In the genomic region with DNA sequence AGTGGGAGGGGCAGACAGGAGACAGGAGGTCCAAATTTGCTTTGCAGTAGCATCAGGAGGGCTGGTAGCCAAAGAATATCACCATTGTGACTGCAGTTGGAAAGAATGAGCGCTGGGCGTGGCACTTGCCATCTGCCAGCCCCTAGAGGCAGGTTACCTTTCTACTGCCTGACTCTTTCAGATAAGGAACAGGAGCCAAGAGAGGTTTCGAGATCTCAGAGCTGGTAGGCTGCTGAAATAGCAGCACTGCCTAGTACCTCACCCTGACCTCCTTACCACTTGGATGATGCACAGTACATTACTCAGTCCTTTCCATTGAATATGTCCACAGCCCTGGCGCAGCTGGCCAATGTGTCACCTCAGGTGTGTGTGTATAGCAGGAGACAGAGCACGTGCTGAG, we compare ENCODE assay signal across 16 mouse cellular contexts. TPM values are rescaled to one million over a fixed set of nuclear protein-coding genes. Genes with fewer than 3 reads are reported as not detected.
DNase-seq lines count a peak whose midpoint lies in the region; ATAC-seq and TF ChIP-seq lines count a peak whose summit lies in the region.
"Had no signal": no experiment of that assay in that cellular context is flagged by ENCODE, and none has a peak within 500 bp of the region (broad histone marks: within the 10 kb centered on the region; RNA-seq: fewer than 3 reads in every experiment).

No protein-coding gene starts in this region.

- H3K4me2 ChIP-seq in liver, embryonic 14.5 days (ENCODE audit: low read depth) = peak overlapping the region; percentile 1; the same call in 1 of the 2 replicates

- 29% methylated on average over 5 of the region's 5 CpGs for WGBS in liver, embryonic 14.5 days (ENCODE audit: insufficient replicate concordance)

- H3K9ac ChIP-seq in ES-Bruce4 (ENCODE audit: low read depth, poor library complexity, severe bottlenecking) = no peak overlapping the region
- H3K9ac ChIP-seq in liver, embryonic 14.5 days (replicated peaks) = no peak overlapping the region

- no peaks in the 10 kb centered on the region for H3K9me3 ChIP-seq in ES-Bruce4 (replicated peaks; ENCODE audit: control insufficient read depth, insufficient read depth, low read length, poor library complexity, severe bottlenecking)
- H3K9me3 ChIP-seq in liver, embryonic 14.5 days (ENCODE audit: control insufficient read depth, low read length) = no peaks in the 10 kb centered on the region
- H3K9me3 ChIP-seq: embryonic facial prominence, embryonic 10.5 days; forebrain, embryonic 10.5 days had no signal

- no peak for TF ChIP-seq CTCF in ES-Bruce4 (IDR thresholded peaks at IDR 0.05; ENCODE audit: low read depth, low read length)
- no peak for TF ChIP-seq CTCF in liver, embryonic 14.5 days (IDR thresholded peaks at IDR 0.05; ENCODE audit: low read depth)

- TF ChIP-seq POLR2A in ES-Bruce4 (IDR thresholded peaks at IDR 0.05; ENCODE audit: insufficient read depth, low read length) = no peak

- no peaks in the 10 kb centered on the region for H3K36me3 ChIP-seq in ES-Bruce4 (ENCODE audit: control insufficient read depth, insufficient read depth, low read length, poor library complexity, severe bottlenecking)
- H3K36me3 ChIP-seq in liver, embryonic 14.5 days (replicated peaks; ENCODE audit: control insufficient read depth, insufficient read depth, low read depth) = no peaks in the 10 kb centered on the region
- H3K36me3 ChIP-seq: embryonic facial prominence, embryonic 10.5 days; forebrain, embryonic 10.5 days had no signal

- ATAC-seq in liver, embryonic 14.5 days (ENCODE audit: insufficient read depth) = peak; percentile 87

- TF ChIP-seq EP300 in ES-Bruce4 (IDR thresholded peaks at IDR 0.05; ENCODE audit: insufficient read depth, low read depth, low read length) = 0 out of 2 replicates have a peak, but pooled peaks have one; percentile 54
- TF ChIP-seq EP300 in liver, embryonic 14.5 days (IDR thresholded peaks at IDR 0.05; ENCODE audit: low read depth) = peak; percentile 62

- no peak overlapping the region for H3K4me3 ChIP-seq in ES-Bruce4 (ENCODE audit: low read depth, low read length)
- H3K4me3 ChIP-seq in liver, embryonic 14.5 days (ENCODE audit: insufficient read depth in 1 of 2, low read depth in 2 of 2, low read length in 2 of 2) = no peak overlapping the region
- H3K4me3 ChIP-seq: embryonic facial prominence, embryonic 10.5 days; forebrain, embryonic 10.5 days; layer of hippocampus, adult 2 months had no signal

- H3K27ac ChIP-seq in ES-Bruce4 (ENCODE audit: insufficient read depth, low read length) = no peak overlapping the region
- no peak overlapping the region for H3K27ac ChIP-seq in liver, embryonic 14.5 days
- H3K27ac ChIP-seq: embryonic facial prominence, embryonic 10.5 days; forebrain, embryonic 10.5 days; layer of hippocampus, adult 2 months had no signal

- H3K27me3 ChIP-seq in ES-Bruce4 (ENCODE audit: control insufficient read depth, insufficient read depth, low read length, poor library complexity, severe bottlenecking) = no peaks in the 10 kb centered on the region
- no peaks in the 10 kb centered on the region; the same call in 1 of the 2 replicates for H3K27me3 ChIP-seq in liver, embryonic 14.5 days (ENCODE audit: control insufficient read depth, insufficient read depth, low read length)

- DNase-seq in cerebellum, postnatal 14 days = peak; percentile 55 to 63
- no peak for DNase-seq in cerebellum, adult 8-10 months
- peak; percentile 43 for DNase-seq in c-Kit-positive CD71-positive TER-119-positive erythroid progenitor cells, embryonic 14.5 days (ENCODE audit: low spot score)
- DNase-seq in liver, embryonic 14.5 days (ENCODE audit: low read depth in 3 of 3, low spot score in 3 of 3) = peak; percentile 48 to 56 (median 48)
- DNase-seq in thymus, postnatal 25 days = no peak
- DNase-seq in kidney, adult 11 months = no peak
- DNase-seq in frontal cortex, postnatal 14 days (ENCODE audit: low spot score in 2 of 2) = no peak
- DNase-seq: heart, adult 11 months; heart, postnatal 10 days; lung, adult 18-20 months; right cerebral cortex, postnatal 14 days; thymus, adult 18-20 months had no signal

- H3K4me1 ChIP-seq in ES-Bruce4 (ENCODE audit: control insufficient read depth, insufficient read depth, low read length) = peaks cover 4% of the 10 kb centered on the region
- H3K4me1 ChIP-seq in liver, embryonic 14.5 days (replicated peaks; ENCODE audit: control insufficient read depth in 2 of 2, insufficient read depth in 2 of 2, low read length in 1 of 2) = peaks cover 5 to 18% of the 10 kb centered on the region in 2 experiments

RNA-seq across cellular contexts. Expression of a gene that starts 7.6 kb away (rescaled TPM):
- polyA plus RNA-seq in ES-Bruce4 (2011; ENCODE audit: insufficient read depth, insufficient read length, low read depth, missing spikeins) = 0.72 and 1.1 TPM in 2 replicates
- polyA plus RNA-seq in liver, embryonic 14.5 days (2012; rRNA removed) = 0.02 and 0.06 TPM in 2 replicates
- polyA plus RNA-seq in liver, embryonic 14.5 days (2014; fragmentation: Nextera tagmentation; extraction: Ambion mirVana) = not detected in 2 replicates

RNA-seq across cellular contexts. Expression of a gene that starts 7.7 kb away (rescaled TPM):
- polyA plus RNA-seq in ES-Bruce4 (2011; ENCODE audit: insufficient read depth, insufficient read length, low read depth, missing spikeins) = 3.3 and 4.0 TPM in 2 replicates
- polyA plus RNA-seq in liver, embryonic 14.5 days (2012; rRNA removed) = 0.15 and 0.16 TPM in 2 replicates
- polyA plus RNA-seq in liver, embryonic 14.5 days (2014; fragmentation: Nextera tagmentation; extraction: Ambion mirVana) = 0.20 and 0.27 TPM in 2 replicates

RNA-seq across cellular contexts. Expression of a gene that starts 23.6 kb away (rescaled TPM):
- polyA plus RNA-seq in ES-Bruce4 (2011; ENCODE audit: insufficient read depth, insufficient read length, low read depth, missing spikeins) = 0.67 and 1.5 TPM in 2 replicates
- polyA plus RNA-seq in liver, embryonic 14.5 days (2012; rRNA removed) = 0.03 and 0.40 TPM in 2 replicates
- 0.05 and 0.18 TPM in 2 replicates for polyA plus RNA-seq in liver, embryonic 14.5 days (2014; fragmentation: Nextera tagmentation; extraction: Ambion mirVana)

RNA-seq across cellular contexts. Expression of a gene that starts 27.1 kb away (rescaled TPM):
- 2.9 and 3.1 TPM in 2 replicates for polyA plus RNA-seq in ES-Bruce4 (2011; ENCODE audit: insufficient read depth, insufficient read length, low read depth, missing spikeins)
- polyA plus RNA-seq in liver, embryonic 14.5 days (2012; rRNA removed) = 0.22 and 0.31 TPM in 2 replicates
- polyA plus RNA-seq in liver, embryonic 14.5 days (2014; fragmentation: Nextera tagmentation; extraction: Ambion mirVana) = 0.33 and 0.37 TPM in 2 replicates

RNA-seq across cellular contexts. Expression of a gene that starts 44.6 kb away (rescaled TPM):
- 45.8 and 47.8 TPM in 2 replicates for polyA plus RNA-seq in ES-Bruce4 (2011; ENCODE audit: insufficient read depth, insufficient read length, low read depth, missing spikeins)
- 14.6 and 16.7 TPM in 2 replicates for polyA plus RNA-seq in liver, embryonic 14.5 days (2012; rRNA removed)
- 16.3 and 17.5 TPM in 2 replicates for polyA plus RNA-seq in liver, embryonic 14.5 days (2014; fragmentation: Nextera tagmentation; extraction: Ambion mirVana)

Comparison
In these comparisons a context has a peak if more than half of its experiments do, and no peak if none do; other contexts are left out.
1. DNase-seq: peak in cerebellum, postnatal 14 days (2 of 2), c-Kit-positive CD71-positive TER-119-positive erythroid progenitor cells, embryonic 14.5 days (single experiment) and liver, embryonic 14.5 days (3 of 3); none in cerebellum, adult 8-10 months (single experiment), thymus, postnatal 25 days (single experiment), kidney, adult 11 months (single experiment) and frontal cortex, postnatal 14 days (0 of 2).